Mouse (Mus musculus) limb, embryonic 12.5 days (tissue): ENCODE measurements around the gene Fhdc1. TPM values are rescaled to one million over a fixed set of nuclear protein-coding genes. Genes with fewer than 3 reads are reported as not detected.

Experiments
- ATAC-seq: fragments of 200-750 bp; cut with Nextera tagmentation; 2 replicates; pipeline ENCODE4 v1.8.0; 2017; ENCODE audit warnings: low read depth, moderate TSS enrichment; ENCODE audit not compliant: insufficient number of reproducible peaks, insufficient read depth, low FRiP score, low TSS enrichment
- H3K27ac ChIP-seq: fragments of 300-500 bp; sonication (generic); 2 replicates; pipeline ENCODE4 v1.5.1; 2016; ENCODE audit warnings: mild to moderate bottlenecking, moderate library complexity
- H3K27me3 ChIP-seq: fragments of 300-500 bp; sonication (generic); 2 replicates; pipeline ENCODE4 v1.6.1; 2016; ENCODE audit warnings: mild to moderate bottlenecking, moderate library complexity
- H3K36me3 ChIP-seq: fragments of 300-500 bp; sonication (generic); 2 replicates; pipeline ENCODE4 v1.6.1; 2016; ENCODE audit warnings: mild to moderate bottlenecking, moderate library complexity
- H3K4me1 ChIP-seq: fragments of 300-500 bp; sonication (generic); replicated peaks from 2 replicates; pipeline ENCODE4 v1.6.1; 2016
- H3K4me2 ChIP-seq: fragments of 300-500 bp; sonication (generic); 2 replicates; pipeline ENCODE4 v1.6.1; 2016; ENCODE audit warnings: mild to moderate bottlenecking, moderate library complexity
- H3K4me3 ChIP-seq: fragments of 300-500 bp; sonication (generic); replicated peaks from 2 replicates; pipeline ENCODE4 v1.5.1; 2016; ENCODE audit warnings: mild to moderate bottlenecking
- H3K9ac ChIP-seq: fragments of 300-500 bp; sonication (generic); replicated peaks from 2 replicates; pipeline ENCODE4 v1.6.1; 2016; ENCODE audit warnings: mild to moderate bottlenecking, moderate library complexity
- H3K9me3 ChIP-seq: fragments of 300-500 bp; sonication (generic); 2 replicates; pipeline ENCODE4 v1.6.1; 2016; ENCODE audit warnings: mild to moderate bottlenecking, moderate library complexity
- WGBS: fragments of 180-500 bp; shearing (Covaris S2); methylation state at CpG from one replicate; pipeline ENCODE4 v1.1.7; 2016; 5-methylcytosine and 5-hydroxymethylcytosine counted together
- polyA plus RNA-seq: library from polyadenylated mRNA; unstranded; fragments of >200 nt; fragmentation: Nextera tagmentation; extraction: Ambion mirVana; gene quantifications from 2 replicates; pipeline ENCODE4 v1.2.1, GENCODE M21; 2016

Gene Fhdc1
- polyA plus RNA-seq, 1 experiment from 2014 or later, result 5.5 TPM

- WGBS, result 66% methylated on average over 2 of the region's 2 CpGs
Measured at GRCm38 (mm10) chr3:84402716-84403115, 77.5 kb downstream of the Fhdc1 start.

GRCm38 (mm10) chr3:84397976-84398375 is 82.3 kb downstream of the Fhdc1 start:
- no peaks in the 10 kb centered on the region for H3K27me3 ChIP-seq

More at GRCm38 (mm10) chr3:84402716-84403115, 77.5 kb downstream of the Fhdc1 start:
- H3K9me3 ChIP-seq, result no peaks in the 10 kb centered on the region
- no peak overlapping the region for H3K4me2 ChIP-seq
- ATAC-seq, result no peak
- H3K27ac ChIP-seq, result no peak overlapping the region
- no peak overlapping the region for H3K4me3 ChIP-seq
- H3K4me1 ChIP-seq, result peaks cover 14% of the 10 kb centered on the region
- peaks cover 7% of the 10 kb centered on the region for H3K27me3 ChIP-seq
- no peaks in the 10 kb centered on the region for H3K36me3 ChIP-seq
- H3K9ac ChIP-seq, result no peak overlapping the region

GRCm38 (mm10) chr3:84396240-84396639 is 84.0 kb downstream of the Fhdc1 start:
- Histone ChIP-seq H3K9me3 (peaks cover under 1% of the 10 kb centered on the region; the same call in 1 of the 2 replicates), H3K36me3 (no peaks in the 10 kb centered on the region), H3K27me3 (no peaks in the 10 kb centered on the region), H3K27ac (no peak overlapping the region), H3K4me1 (no peaks in the 10 kb centered on the region), H3K4me2 (no peak overlapping the region), H3K9ac (no peak overlapping the region), H3K4me3 (no peak overlapping the region)
- 78% methylated on average over 2 of the region's 2 CpGs for WGBS
- no peak for ATAC-seq

More at GRCm38 (mm10) chr3:84397976-84398375, 82.3 kb downstream of the Fhdc1 start:
- Histone ChIP-seq H3K9ac (no peak overlapping the region), H3K27ac (no peak overlapping the region), H3K36me3 (no peaks in the 10 kb centered on the region), H3K4me3 (no peak overlapping the region), H3K9me3 (no peaks in the 10 kb centered on the region), H3K4me2 (no peak overlapping the region), H3K4me1 (no peaks in the 10 kb centered on the region)
- 65% methylated on average over 4 of the region's 4 CpGs for WGBS
- ATAC-seq, result no peak

GRCm38 (mm10) chr3:84395840-84396239 is 84.4 kb downstream of the Fhdc1 start:
- Histone ChIP-seq H3K4me2 (no peak overlapping the region), H3K27me3 (no peaks in the 10 kb centered on the region), H3K4me3 (no peak overlapping the region), H3K27ac (no peak overlapping the region), H3K9me3 (peaks cover 3% of the 10 kb centered on the region; the same call in 1 of the 2 replicates), H3K9ac (no peak overlapping the region), H3K36me3 (no peaks in the 10 kb centered on the region), H3K4me1 (no peaks in the 10 kb centered on the region)
- ATAC-seq, result no peak

GRCm38 (mm10) chr3:84394841-84395447 is 85.3 kb downstream of the Fhdc1 start:
- ATAC-seq, result no peak
- no peaks in the 10 kb centered on the region for H3K36me3 ChIP-seq
- 90% methylated on average over 8 of the region's 8 CpGs for WGBS
- no peak overlapping the region for H3K4me3 ChIP-seq
- H3K9ac ChIP-seq, result no peak overlapping the region
- H3K9me3 ChIP-seq, result peaks cover 3% of the 10 kb centered on the region; the same call in 1 of the 2 replicates
- H3K27ac ChIP-seq, result no peak overlapping the region
- H3K4me2 ChIP-seq, result no peak overlapping the region
- no peaks in the 10 kb centered on the region for H3K4me1 ChIP-seq
- no peaks in the 10 kb centered on the region for H3K27me3 ChIP-seq

Other genes starting within 250 kb of the Fhdc1 start
- gene Trim2, start 173.6 kb downstream of the Fhdc1 start, polyA plus RNA-seq, result 17.8 and 18.5 TPM in 2 replicates
- gene Arfip1, start 102.2 kb upstream of the Fhdc1 start, polyA plus RNA-seq, result 35.5 and 39.4 TPM in 2 replicates
- 0.09 and 0.12 TPM in 2 replicates for gene Tigd4, start 113.1 kb upstream of the Fhdc1 start, polyA plus RNA-seq
- 0.64 and 0.69 TPM in 2 replicates for gene Tmem154, start 185.8 kb upstream of the Fhdc1 start, polyA plus RNA-seq